Comparison of ENCODE assay signal across 25 mouse cellular contexts in the genomic region with DNA sequence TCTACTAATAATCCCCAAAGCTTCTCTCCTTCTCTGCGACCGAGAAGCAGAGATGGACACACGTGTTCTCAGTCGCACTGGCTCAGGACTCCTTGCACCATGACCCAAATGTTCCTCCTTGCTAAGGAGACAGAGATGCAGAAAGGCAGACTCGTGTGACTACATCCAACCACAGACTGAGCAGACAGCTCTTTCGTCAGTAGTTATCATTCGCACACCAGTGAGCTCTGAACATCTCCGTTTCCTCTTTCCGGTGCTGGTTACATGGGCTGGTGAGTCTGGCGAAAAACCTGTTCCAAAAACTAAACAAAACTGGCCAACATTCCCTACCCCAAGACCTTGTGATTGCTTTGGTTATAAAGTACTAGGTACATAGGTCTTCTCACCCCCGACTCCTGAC. TPM values are rescaled to one million over a fixed set of nuclear protein-coding genes. Genes with fewer than 3 reads are reported as not detected.
DNase-seq lines count a peak whose midpoint lies in the region; ATAC-seq and TF ChIP-seq lines count a peak whose summit lies in the region.
"Had no signal": no experiment of that assay in that cellular context is flagged by ENCODE, and none has a peak within 500 bp of the region (broad histone marks: within the 10 kb centered on the region; RNA-seq: fewer than 3 reads in every experiment).

No protein-coding gene starts in this region.

- no peak for TF ChIP-seq CTCF in kidney, adult 2 months (conservative IDR thresholded peaks at IDR 0.05; ENCODE audit: insufficient read depth, insufficient read length, low read depth, low read length)
- no peak for TF ChIP-seq CTCF in lung, postnatal 0 days (IDR thresholded peaks at IDR 0.05)

- no peaks in the 10 kb centered on the region for H3K9me3 ChIP-seq in lung, postnatal 0 days (ENCODE audit: low read length)
- H3K9me3 ChIP-seq: embryonic facial prominence, embryonic 13.5 days; forebrain, embryonic 12.5 days; G1E; heart, embryonic 15.5 days; hindbrain, embryonic 13.5 days; limb, embryonic 13.5 days; midbrain, embryonic 12.5 days had no signal

- H3K4me3 ChIP-seq in kidney, adult 2 months (ENCODE audit: insufficient read depth, low read depth, low read length) = no peak overlapping the region
- no peak overlapping the region for H3K4me3 ChIP-seq in lung, postnatal 0 days (ENCODE audit: low read depth, low read length)
- H3K4me3 ChIP-seq: embryonic facial prominence, embryonic 13.5 days; erythroblast, embryonic 14.5 days; forebrain, embryonic 12.5 days; heart, embryonic 15.5 days; hindbrain, embryonic 13.5 days; limb, embryonic 13.5 days; midbrain, embryonic 12.5 days had no signal

- peak; percentile 11 for DNase-seq in kidney, adult 2 months
- no peak for DNase-seq in kidney, adult 11 months
- peak; percentile 27 for DNase-seq in 416B (ENCODE audit: low read depth)
- DNase-seq in retina, embryonic 14.5 days (ENCODE audit: low spot score) = peak; percentile 18
- DNase-seq in lung, postnatal 0 days (ENCODE audit: low spot score) = no peak
- DNase-seq in left cerebral cortex, postnatal 10 days (ENCODE audit: extremely low spot score in 1 of 2, low spot score in 2 of 2) = no peak
- no peak for DNase-seq in spleen, postnatal 4 days (ENCODE audit: low spot score in 2 of 2)
- DNase-seq: adrenal gland, postnatal 14 days; cerebellum, adult 2 months; cerebellum, postnatal 25 days; embryo, embryonic 11 days; gastrocnemius, postnatal 36 days; heart, postnatal 36 days; thymus, adult 2 months had no signal

- H3K27ac ChIP-seq in kidney, adult 2 months (ENCODE audit: insufficient read depth, low read depth, low read length) = no peak overlapping the region
- H3K27ac ChIP-seq in lung, postnatal 0 days (ENCODE audit: low read length) = no peak overlapping the region
- H3K27ac ChIP-seq: embryonic facial prominence, embryonic 13.5 days; forebrain, embryonic 12.5 days; heart, embryonic 15.5 days; hindbrain, embryonic 13.5 days; limb, embryonic 13.5 days; liver, embryonic 14.5 days; macrophage; midbrain, embryonic 12.5 days had no signal

- H3K36me3 ChIP-seq in kidney, adult 2 months (ENCODE audit: control insufficient read depth, insufficient read depth, low read length) = no peaks in the 10 kb centered on the region
- H3K36me3 ChIP-seq in lung, postnatal 0 days (ENCODE audit: insufficient read depth, low read length) = no peaks in the 10 kb centered on the region
- H3K36me3 ChIP-seq: embryonic facial prominence, embryonic 13.5 days; forebrain, embryonic 12.5 days; G1E; heart, embryonic 15.5 days; hindbrain, embryonic 13.5 days; limb, embryonic 13.5 days; midbrain, embryonic 12.5 days had no signal

- no peaks in the 10 kb centered on the region for H3K4me1 ChIP-seq in kidney, adult 2 months (ENCODE audit: control insufficient read depth, insufficient read depth, low read length)
- no peaks in the 10 kb centered on the region for H3K4me1 ChIP-seq in lung, postnatal 0 days (ENCODE audit: insufficient read depth, low read depth, low read length)
- H3K4me1 ChIP-seq: embryonic facial prominence, embryonic 13.5 days; forebrain, embryonic 12.5 days; heart, embryonic 15.5 days; hindbrain, embryonic 13.5 days; midbrain, embryonic 12.5 days had no signal

- no peak for TF ChIP-seq POLR2A in kidney, adult 2 months (IDR thresholded peaks at IDR 0.05; ENCODE audit: low read depth, low read length)

- no peak overlapping the region for H3K9ac ChIP-seq in lung, postnatal 0 days (replicated peaks; ENCODE audit: low read depth)
- H3K9ac ChIP-seq: embryonic facial prominence, embryonic 13.5 days; forebrain, embryonic 12.5 days; heart, embryonic 15.5 days; hindbrain, embryonic 13.5 days; limb, embryonic 13.5 days; liver, embryonic 14.5 days; midbrain, embryonic 12.5 days had no signal

- no peaks in the 10 kb centered on the region for H3K27me3 ChIP-seq in kidney, adult 2 months (replicated peaks; ENCODE audit: control insufficient read depth, insufficient read depth, low read length)
- H3K27me3 ChIP-seq in lung, postnatal 0 days (replicated peaks; ENCODE audit: insufficient read depth, low read length) = no peaks in the 10 kb centered on the region
- H3K27me3 ChIP-seq: embryonic facial prominence, embryonic 13.5 days; forebrain, embryonic 12.5 days; heart, embryonic 15.5 days; hindbrain, embryonic 13.5 days; limb, embryonic 13.5 days; midbrain, embryonic 12.5 days had no signal

- no peak for TF ChIP-seq EP300 in lung, postnatal 0 days (IDR thresholded peaks at IDR 0.05)

- intact Hi-C loops in left cerebral cortex, postnatal 10 days (cut with DNase I) = loop anchor here (5.0 kb wide), 1 partner anchor 157 kb away; no protein-coding TSS in a partner anchor

- peak; percentile 56 for ATAC-seq in common myeloid progenitor, adult 5-6 weeks (replicated peaks; ENCODE audit: low read depth, poor library complexity, severe bottlenecking)
- no peak for ATAC-seq in lung, postnatal 0 days

- WGBS in kidney, adult 2 months = 55% methylated on average over 11 of the region's 11 CpGs
- WGBS in lung, postnatal 0 days = 76% methylated on average over 11 of the region's 11 CpGs

- no peak overlapping the region for H3K4me2 ChIP-seq in lung, postnatal 0 days (replicated peaks; ENCODE audit: low read depth, low read length)
- H3K4me2 ChIP-seq: embryonic facial prominence, embryonic 13.5 days; forebrain, embryonic 12.5 days; heart, embryonic 15.5 days; hindbrain, embryonic 13.5 days; limb, embryonic 13.5 days; midbrain, embryonic 12.5 days had no signal

RNA-seq across cellular contexts. Expression of a gene that starts 13.6 kb away (rescaled TPM):
- 0.38 and 0.58 TPM in 2 replicates for polyA plus RNA-seq in kidney, adult 2 months (2012; rRNA removed)
- total RNA-seq in common myeloid progenitor, adult 5-6 weeks (2017) = 5.5 and 7.2 TPM in 2 replicates
- 0.06 and 0.07 TPM in 2 replicates for polyA plus RNA-seq in lung, postnatal 0 days (2015; fragmentation: Nextera tagmentation; extraction: Ambion mirVana)
- 10 to 100 TPM; 62.5 to 74.8 TPM for total RNA-seq in left cerebral cortex, postnatal 10 days (2021)
- polyA plus RNA-seq: G1E had no signal

Comparison
In these comparisons a context has a peak if more than half of its experiments do, and no peak if none do; other contexts are left out.
1. DNase-seq: peak in kidney, adult 2 months (single experiment), 416B (single experiment) and retina, embryonic 14.5 days (single experiment); none in kidney, adult 11 months (single experiment), lung, postnatal 0 days (single experiment), left cerebral cortex, postnatal 10 days (0 of 2) and spleen, postnatal 4 days (0 of 2).